In the genomic region with DNA sequence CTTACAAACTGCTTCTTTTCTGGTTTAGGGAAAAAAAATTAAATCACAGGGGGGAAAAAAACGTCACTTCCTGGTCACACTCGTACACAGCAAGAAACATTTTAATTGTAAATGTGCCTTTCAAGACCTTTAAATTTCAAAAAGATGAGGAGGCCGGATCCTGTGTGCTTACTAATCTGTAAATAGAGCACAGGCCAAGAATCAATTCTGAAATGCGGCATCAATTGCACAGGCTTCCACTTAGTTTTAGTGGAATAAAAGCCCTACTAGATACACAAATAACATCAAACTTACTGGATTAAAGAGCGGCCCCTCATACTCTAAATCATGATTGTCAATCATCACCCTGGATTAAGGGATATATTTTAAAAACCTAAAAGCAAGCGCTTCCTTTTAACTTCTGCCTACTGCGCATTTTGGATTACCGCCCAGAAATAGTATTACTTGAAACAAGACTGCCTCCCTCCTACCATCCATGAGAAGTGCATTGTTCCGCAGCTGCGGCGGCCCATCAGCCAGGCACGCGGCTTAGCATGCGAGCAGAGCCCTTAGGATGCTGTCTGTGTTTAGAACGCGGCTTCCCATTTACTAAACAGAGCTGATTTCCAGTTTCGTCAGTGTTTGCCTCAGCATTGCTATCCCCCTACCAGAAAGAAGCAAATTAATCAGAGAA, we compare ENCODE assay signal across 8 mouse cellular contexts.
DNase-seq lines count a peak whose midpoint lies in the region; ATAC-seq and TF ChIP-seq lines count a peak whose summit lies in the region.

No protein-coding gene starts in this region.

- DNase-seq in thymus, postnatal 4 days, result peak; percentile 32
- DNase-seq in thymus, adult 2 months, result no peak
- DNase-seq in kidney, postnatal 0 days (ENCODE audit: low spot score), result peak; percentile 84
- DNase-seq in neural tube, embryonic 11.5 days (ENCODE audit: low spot score), result peak; percentile 78
- peak; percentile 62 for DNase-seq in testis, postnatal 14 days (ENCODE audit: low spot score)

- WGBS in thymus, adult 2 months, result 22% methylated on average over 17 of the region's 17 CpGs
- WGBS in forebrain, embryonic 13.5 days, result 3% methylated on average over 17 of the region's 17 CpGs
- 16% methylated on average over 17 of the region's 17 CpGs for WGBS in heart, embryonic 16.5 days
- 19% methylated on average over 17 of the region's 17 CpGs for WGBS in kidney, postnatal 0 days
- WGBS in limb, embryonic 13.5 days, result 17% methylated on average over 17 of the region's 17 CpGs
- WGBS in neural tube, embryonic 11.5 days, result 18% methylated on average over 17 of the region's 17 CpGs

- no peaks in the 10 kb centered on the region for H3K4me1 ChIP-seq in thymus, adult 2 months (replicated peaks; ENCODE audit: control insufficient read depth, insufficient read depth, low read length)
- peaks cover 26% of the 10 kb centered on the region for H3K4me1 ChIP-seq in forebrain, embryonic 13.5 days
- H3K4me1 ChIP-seq in heart, embryonic 16.5 days (ENCODE audit: control insufficient read depth, insufficient read depth, low read length), result peaks cover 13% of the 10 kb centered on the region; the same call in 1 of the 2 replicates
- H3K4me1 ChIP-seq in kidney, postnatal 0 days (replicated peaks; ENCODE audit: insufficient read depth, low read length), result no peaks in the 10 kb centered on the region
- H3K4me1 ChIP-seq in limb, embryonic 13.5 days, result peaks cover 10% of the 10 kb centered on the region; the same call in 1 of the 2 replicates
- H3K4me1 ChIP-seq in neural tube, embryonic 11.5 days (ENCODE audit: control insufficient read depth, insufficient read depth, low read length), result no peaks in the 10 kb centered on the region

- H3K4me2 ChIP-seq in forebrain, embryonic 13.5 days, result peak overlapping the region; percentile 55
- peak overlapping the region; percentile 70 for H3K4me2 ChIP-seq in heart, embryonic 16.5 days (ENCODE audit: low read depth, low read length)
- peak overlapping the region; percentile 42 for H3K4me2 ChIP-seq in kidney, postnatal 0 days (ENCODE audit: low read length)
- H3K4me2 ChIP-seq in limb, embryonic 13.5 days (replicated peaks), result peak overlapping the region; percentile 60
- peak overlapping the region; percentile 23 for H3K4me2 ChIP-seq in neural tube, embryonic 11.5 days (ENCODE audit: low read depth)

- H3K9me3 ChIP-seq in forebrain, embryonic 13.5 days (replicated peaks), result no peaks in the 10 kb centered on the region
- H3K9me3 ChIP-seq in heart, embryonic 16.5 days (replicated peaks; ENCODE audit: control insufficient read depth, low read length), result no peaks in the 10 kb centered on the region
- H3K9me3 ChIP-seq in kidney, postnatal 0 days (replicated peaks; ENCODE audit: low read length), result no peaks in the 10 kb centered on the region
- no peaks in the 10 kb centered on the region for H3K9me3 ChIP-seq in limb, embryonic 13.5 days
- no peaks in the 10 kb centered on the region for H3K9me3 ChIP-seq in neural tube, embryonic 11.5 days (ENCODE audit: control insufficient read depth, low read length)

- no peaks in the 10 kb centered on the region for H3K36me3 ChIP-seq in thymus, adult 2 months (ENCODE audit: control insufficient read depth, insufficient read depth, low read length)
- no peaks in the 10 kb centered on the region for H3K36me3 ChIP-seq in forebrain, embryonic 13.5 days (ENCODE audit: poor library complexity, severe bottlenecking)
- H3K36me3 ChIP-seq in heart, embryonic 16.5 days (ENCODE audit: control insufficient read depth, insufficient read depth), result no peaks in the 10 kb centered on the region
- no peaks in the 10 kb centered on the region for H3K36me3 ChIP-seq in kidney, postnatal 0 days (ENCODE audit: insufficient read depth, low read length)
- H3K36me3 ChIP-seq in limb, embryonic 13.5 days, result no peaks in the 10 kb centered on the region
- no peaks in the 10 kb centered on the region for H3K36me3 ChIP-seq in neural tube, embryonic 11.5 days (ENCODE audit: control insufficient read depth, insufficient read depth, low read length)

- ATAC-seq in forebrain, embryonic 13.5 days, result peak; percentile 95
- peak; percentile 90 for ATAC-seq in heart, embryonic 16.5 days (replicated peaks; ENCODE audit: extremely low read depth, insufficient read depth, low FRiP score)
- ATAC-seq in kidney, postnatal 0 days (replicated peaks; ENCODE audit: low FRiP score, low read depth), result no peak; the same call in 1 of the 2 replicates
- ATAC-seq in limb, embryonic 13.5 days (ENCODE audit: low FRiP score, low read depth), result peak; percentile 92
- peak; percentile 75; the same call in 1 of the 2 replicates for ATAC-seq in neural tube, embryonic 11.5 days (ENCODE audit: insufficient read depth, low FRiP score, low TSS enrichment)

- H3K27ac ChIP-seq in thymus, adult 2 months (ENCODE audit: control insufficient read depth, insufficient read depth, low read length), result no peak overlapping the region
- H3K27ac ChIP-seq in forebrain, embryonic 13.5 days, result peak overlapping the region; percentile 60
- peak overlapping the region; percentile 32; the same call in 1 of the 2 replicates for H3K27ac ChIP-seq in heart, embryonic 16.5 days (ENCODE audit: low read length)
- no peak overlapping the region for H3K27ac ChIP-seq in kidney, postnatal 0 days
- H3K27ac ChIP-seq in limb, embryonic 13.5 days, result peak overlapping the region; percentile 10; the same call in 1 of the 2 replicates
- H3K27ac ChIP-seq in neural tube, embryonic 11.5 days (ENCODE audit: low read depth, low read length), result no peak overlapping the region

- no peaks in the 10 kb centered on the region for H3K27me3 ChIP-seq in thymus, adult 2 months (ENCODE audit: control insufficient read depth, insufficient read depth, low read length)
- H3K27me3 ChIP-seq in forebrain, embryonic 13.5 days, result peaks cover 14% of the 10 kb centered on the region
- no peaks in the 10 kb centered on the region for H3K27me3 ChIP-seq in heart, embryonic 16.5 days (ENCODE audit: control insufficient read depth, insufficient read depth, low read length)
- H3K27me3 ChIP-seq in kidney, postnatal 0 days (ENCODE audit: insufficient read depth, low read length), result no peaks in the 10 kb centered on the region
- H3K27me3 ChIP-seq in limb, embryonic 13.5 days, result no peaks in the 10 kb centered on the region
- H3K27me3 ChIP-seq in neural tube, embryonic 11.5 days (ENCODE audit: control insufficient read depth, insufficient read depth, low read length), result no peaks in the 10 kb centered on the region

- peak overlapping the region; percentile 31; the same call in 1 of the 2 replicates for H3K9ac ChIP-seq in forebrain, embryonic 13.5 days
- H3K9ac ChIP-seq in heart, embryonic 16.5 days (ENCODE audit: low read length), result peak overlapping the region; percentile 33; the same call in 1 of the 2 replicates
- no peak overlapping the region for H3K9ac ChIP-seq in kidney, postnatal 0 days (ENCODE audit: low read depth, low read length)
- peak overlapping the region; percentile 54 for H3K9ac ChIP-seq in limb, embryonic 13.5 days
- H3K9ac ChIP-seq in neural tube, embryonic 11.5 days (ENCODE audit: low read length), result no peak overlapping the region

- H3K4me3 ChIP-seq in thymus, adult 2 months (ENCODE audit: control insufficient read depth, insufficient read depth, low read length), result no peak overlapping the region
- peak overlapping the region; percentile 18; the same call in 1 of the 2 replicates for H3K4me3 ChIP-seq in forebrain, embryonic 13.5 days
- H3K4me3 ChIP-seq in heart, embryonic 16.5 days (ENCODE audit: low read length), result peak overlapping the region; percentile 44
- H3K4me3 ChIP-seq in kidney, postnatal 0 days (replicated peaks; ENCODE audit: low read depth, low read length), result no peak overlapping the region
- peak overlapping the region; percentile 21; the same call in 1 of the 2 replicates for H3K4me3 ChIP-seq in limb, embryonic 13.5 days
- no peak overlapping the region for H3K4me3 ChIP-seq in neural tube, embryonic 11.5 days (ENCODE audit: low read depth, low read length)

- TF ChIP-seq POLR2A in thymus, adult 2 months (IDR thresholded peaks at IDR 0.05; ENCODE audit: control insufficient read depth, extremely low read depth, insufficient read depth, low read length, poor library complexity), result no peak

- TF ChIP-seq CTCF in thymus, adult 2 months (IDR thresholded peaks at IDR 0.05; ENCODE audit: borderline replicate concordance, control insufficient read depth, extremely low read depth, insufficient read depth, low read length, poor library complexity), result no peak
- TF ChIP-seq CTCF in kidney, postnatal 0 days (IDR thresholded peaks at IDR 0.05; ENCODE audit: low read depth), result peak; percentile 61

Comparison
In these comparisons a context has a peak if more than half of its experiments do, and no peak if none do; other contexts are left out.
1. H3K27ac ChIP-seq: peak in forebrain, embryonic 13.5 days (single experiment), heart, embryonic 16.5 days (single experiment) and limb, embryonic 13.5 days (single experiment); none in thymus, adult 2 months (single experiment), kidney, postnatal 0 days (single experiment) and neural tube, embryonic 11.5 days (single experiment).
2. H3K4me3 ChIP-seq: peak in forebrain, embryonic 13.5 days (single experiment), heart, embryonic 16.5 days (single experiment) and limb, embryonic 13.5 days (single experiment); none in thymus, adult 2 months (single experiment), kidney, postnatal 0 days (single experiment) and neural tube, embryonic 11.5 days (single experiment).
3. H3K9ac ChIP-seq: peak in forebrain, embryonic 13.5 days (single experiment), heart, embryonic 16.5 days (single experiment) and limb, embryonic 13.5 days (single experiment); none in kidney, postnatal 0 days (single experiment) and neural tube, embryonic 11.5 days (single experiment).
4. Peak in every context shown above with its lines, with median percentiles within 50 percentile points of each other: H3K4me2 ChIP-seq.